Mouse (Mus musculus) cortical plate, adult 2 months (tissue): Measurements from ENCODE around the gene Car5b. TPM values are rescaled to one million over a fixed set of nuclear protein-coding genes. Genes with fewer than 3 reads are reported as not detected.

Experiments
- H3K27ac ChIP-seq: fragments of 200-500 bp; 2 replicates; pipeline ENCODE4 v1.5.1; 2012; ENCODE audit warnings: low read length, control low read depth, inconsistent platforms; ENCODE audit not compliant: insufficient read depth
- H3K4me1 ChIP-seq: fragments of 200-500 bp; 2 replicates; pipeline ENCODE4 v1.6.1; 2011; ENCODE audit warnings: low read length; ENCODE audit not compliant: control insufficient read depth, insufficient read depth
- H3K4me3 ChIP-seq: fragments of 200-500 bp; 2 replicates; pipeline ENCODE4 v1.5.1; 2011; ENCODE audit warnings: mild to moderate bottlenecking, low read length, control low read depth; ENCODE audit not compliant: insufficient read depth
- CTCF ChIP-seq: fragments of 200-500 bp; IDR thresholded peaks from 2 replicates; pipeline ENCODE4 v1.5.1; 2011; ENCODE audit warnings: mild to moderate bottlenecking, control low read depth, low read length; ENCODE audit not compliant: insufficient read depth; ENCODE audit errors: extremely low read depth
- POLR2A ChIP-seq: fragments of 200-500 bp; IDR thresholded peaks from 2 replicates; pipeline ENCODE4 v1.6.1; 2011; ENCODE audit warnings: mild to moderate bottlenecking, low read length, control low read depth; ENCODE audit not compliant: insufficient read depth; ENCODE audit errors: extremely low read depth
- polyA plus RNA-seq: library from polyadenylated mRNA; depleted of rRNA; stranded (reverse); fragments of >200 nt; gene quantifications from 2 replicates; pipeline ENCODE4 v1.2.3, GENCODE M21; 2012; rRNA removed

Car5b gene
- 3.5 and 3.7 TPM in 2 replicates for polyA plus RNA-seq

GRCm38 (mm10) chrX:164027607-164028289 is at the start of gene Car5b:
Gene Car5b, minus strand, starts transcription at chrX:164027997.
- Histone ChIP-seq H3K4me1 (no peaks in the 10 kb centered on the region), H3K4me3 (peak within 1 kb of the TSS; percentile 27; the same call in 1 of the 2 replicates), H3K27ac (no peak within 1 kb of the TSS)
- TF ChIP-seq CTCF (no peak), POLR2A (no peak)

- H3K27ac ChIP-seq = peak within 1 kb of the TSS; percentile 94
- no peaks in the 10 kb centered on the region for H3K4me1 ChIP-seq
- TF ChIP-seq CTCF (no peak), POLR2A (peak; percentile 15; the same call in 1 of the 2 replicates)
- H3K4me3 ChIP-seq = peak within 1 kb of the TSS; percentile 54
Measured at GRCm38 (mm10) chrX:164076040-164076775, 48.4 kb upstream of the Car5b start, which contains the start of gene Siah1b. Gene Siah1b, minus strand, starts transcription at chrX:164076493.

GRCm38 (mm10) chrX:164068968-164069367 is 41.2 kb upstream of the Car5b start:
- H3K4me1 ChIP-seq = no peaks in the 10 kb centered on the region
- H3K4me3 ChIP-seq = no peak overlapping the region
- no peak overlapping the region for H3K27ac ChIP-seq
- TF ChIP-seq CTCF (no peak), POLR2A (no peak)

GRCm38 (mm10) chrX:164066185-164066584 is 38.4 kb upstream of the Car5b start:
- no peak overlapping the region for H3K4me3 ChIP-seq

DNA sequence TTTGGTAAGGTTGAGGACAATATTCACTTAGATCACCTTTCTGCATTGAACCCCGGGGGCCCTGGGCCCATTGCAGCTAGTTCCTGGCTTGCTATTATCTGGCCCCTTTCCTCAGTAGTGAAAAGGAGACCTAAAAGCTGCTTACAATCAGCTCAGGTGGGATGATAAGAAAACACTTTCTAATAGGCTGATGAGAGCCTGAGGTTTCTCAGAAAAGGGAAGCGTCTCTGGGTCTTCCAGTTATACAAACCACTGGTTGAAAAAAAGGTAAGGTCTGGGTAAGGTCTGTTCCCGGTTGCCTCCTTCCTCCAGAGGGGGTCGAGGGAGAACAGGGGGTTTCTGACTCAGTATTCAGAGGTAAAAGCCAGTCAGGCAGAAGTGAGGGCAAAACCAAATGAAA is 31.3 kb upstream of the Car5b start:
- no peaks in the 10 kb centered on the region for H3K4me1 ChIP-seq
- no peak overlapping the region for H3K4me3 ChIP-seq
- H3K27ac ChIP-seq = no peak overlapping the region
- TF ChIP-seq CTCF (no peak), POLR2A (no peak)

More at GRCm38 (mm10) chrX:164066185-164066584, 38.4 kb upstream of the Car5b start:
- Histone ChIP-seq H3K27ac (no peak overlapping the region), H3K4me1 (no peaks in the 10 kb centered on the region)
- TF ChIP-seq CTCF (peak; percentile 74), POLR2A (no peak)

DNA sequence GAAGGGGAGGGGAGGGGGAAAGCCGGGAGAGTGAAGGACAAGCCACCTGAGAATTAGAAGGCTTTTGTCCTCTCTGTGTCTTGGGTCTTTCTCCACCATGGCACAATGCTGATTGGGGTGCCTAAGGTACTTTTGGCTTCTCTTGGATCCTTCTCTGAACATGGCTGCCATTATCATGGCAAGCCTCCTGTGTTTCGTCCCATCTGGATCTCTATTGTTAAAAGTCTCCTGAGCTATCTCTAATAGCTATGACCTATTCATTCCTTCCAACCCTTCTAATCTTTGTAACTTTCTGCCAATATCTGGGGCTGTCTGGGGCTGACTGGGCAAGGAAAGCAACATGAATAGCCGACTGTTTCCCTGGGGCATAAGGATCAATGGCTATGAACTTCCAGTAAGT is 30.7 kb upstream of the Car5b start:
- H3K4me3 ChIP-seq = no peak overlapping the region
- H3K27ac ChIP-seq = no peak overlapping the region
- no peak for TF ChIP-seq CTCF
- H3K4me1 ChIP-seq = no peaks in the 10 kb centered on the region

GRCm38 (mm10) chrX:164055726-164056125 is 27.9 kb upstream of the Car5b start:
- no peaks in the 10 kb centered on the region for H3K4me1 ChIP-seq
- H3K27ac ChIP-seq = no peak overlapping the region
- TF ChIP-seq POLR2A = no peak
- TF ChIP-seq CTCF = no peak
- no peak overlapping the region for H3K4me3 ChIP-seq

DNA sequence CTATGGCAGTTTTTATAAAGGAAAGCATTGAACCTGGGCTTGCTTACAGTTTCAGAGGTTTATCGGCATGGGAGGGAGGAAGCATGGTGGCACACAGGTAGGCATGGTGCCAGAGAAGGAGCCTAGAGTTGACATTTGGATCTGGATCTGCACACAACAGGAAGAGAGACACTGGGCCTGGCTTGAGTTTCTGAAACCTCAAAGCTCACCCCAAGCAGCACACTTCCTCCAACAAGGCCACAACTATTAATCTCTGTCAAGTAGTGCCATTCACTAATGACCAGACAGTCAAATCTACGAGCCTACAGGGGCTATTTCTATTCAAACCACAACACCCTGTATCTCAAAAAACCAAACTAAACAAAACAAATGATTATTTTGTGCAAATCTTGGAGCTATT is 18.9 kb upstream of the Car5b start:
- Histone ChIP-seq H3K4me3 (no peak overlapping the region), H3K4me1 (no peaks in the 10 kb centered on the region), H3K27ac (no peak overlapping the region)
- TF ChIP-seq POLR2A (no peak), CTCF (no peak)

DNA sequence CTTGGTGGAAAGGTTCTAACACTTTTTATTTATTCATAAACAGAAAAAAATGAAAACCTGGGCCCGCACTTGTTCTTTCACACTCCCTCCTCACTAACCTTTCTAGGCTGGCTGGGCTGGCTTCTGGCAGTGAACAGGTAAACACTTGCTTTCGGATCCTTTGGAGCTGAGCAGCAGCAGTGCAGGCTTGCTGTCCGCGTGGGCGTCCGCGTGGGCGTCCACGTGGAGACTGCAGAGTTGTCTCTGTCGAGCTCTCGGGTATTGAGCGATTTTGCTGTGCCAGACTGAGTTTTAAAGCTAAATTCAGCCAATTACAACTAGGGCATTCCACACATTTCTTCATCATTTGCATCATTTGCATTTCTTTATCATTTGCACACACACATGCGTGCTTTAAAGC is 14.3 kb upstream of the Car5b start:
- Histone ChIP-seq H3K27ac (no peak overlapping the region), H3K4me3 (peak overlapping the region; percentile 20; the same call in 1 of the 2 replicates), H3K4me1 (no peaks in the 10 kb centered on the region)
- TF ChIP-seq POLR2A (no peak), CTCF (no peak)

- Histone ChIP-seq H3K4me3 (no peak overlapping the region), H3K27ac (no peak overlapping the region), H3K4me1 (no peaks in the 10 kb centered on the region)
- TF ChIP-seq POLR2A (no peak), CTCF (no peak)
Measured at GRCm38 (mm10) chrX:164038882-164039281, 11.1 kb upstream of the Car5b start.
